Mouse (Mus musculus): ENCODE results near the gene Sf3b2.
"Not testable (repeated sequence)": the region's sequence is repeated elsewhere in the genome, so short reads cannot be mapped to it uniquely, and the experiment has no call there.

Sf3b2 gene

GRCm38 (mm10) chr19:5272801-5273733, 22.2 kb downstream of the Sf3b2 start, which contains the start of gene Pacs1:
Gene Pacs1 (minus strand): TSS chr19:5273119.
- peak; percentile 74 to 87 for DNase-seq (ENCODE audit: low spot score in 2 of 2)

DNA sequence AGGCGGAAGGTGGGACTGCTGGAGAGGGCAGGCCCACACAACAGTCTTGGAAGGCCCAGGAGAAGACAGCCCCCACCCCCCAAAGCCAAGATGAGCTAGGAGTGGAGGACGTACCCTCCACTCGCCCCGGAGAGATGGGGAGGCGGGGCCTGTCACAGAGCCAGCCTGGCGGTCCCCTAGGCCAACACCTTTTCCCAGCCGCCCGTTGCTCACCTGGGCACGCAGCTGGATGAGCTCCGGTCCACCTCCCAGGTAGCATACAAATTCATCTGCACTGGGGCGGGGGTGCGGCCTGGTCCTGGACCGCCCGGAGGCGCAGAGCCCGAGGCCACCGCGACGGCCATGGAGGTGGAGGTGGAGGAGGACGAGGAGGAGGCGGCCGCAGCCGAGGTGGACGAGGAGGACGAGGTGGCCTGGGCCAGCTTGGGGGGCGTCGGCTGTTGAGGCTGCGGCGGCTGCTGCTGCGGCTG, 22.9 kb downstream of the Sf3b2 start:
- peak; percentile 44 to 53 for DNase-seq (ENCODE audit: low spot score in 2 of 2)

GRCm38 (mm10) chr19:5271430-5271829, 23.8 kb downstream of the Sf3b2 start:
- no peak for DNase-seq (ENCODE audit: low spot score in 2 of 2)

DNA sequence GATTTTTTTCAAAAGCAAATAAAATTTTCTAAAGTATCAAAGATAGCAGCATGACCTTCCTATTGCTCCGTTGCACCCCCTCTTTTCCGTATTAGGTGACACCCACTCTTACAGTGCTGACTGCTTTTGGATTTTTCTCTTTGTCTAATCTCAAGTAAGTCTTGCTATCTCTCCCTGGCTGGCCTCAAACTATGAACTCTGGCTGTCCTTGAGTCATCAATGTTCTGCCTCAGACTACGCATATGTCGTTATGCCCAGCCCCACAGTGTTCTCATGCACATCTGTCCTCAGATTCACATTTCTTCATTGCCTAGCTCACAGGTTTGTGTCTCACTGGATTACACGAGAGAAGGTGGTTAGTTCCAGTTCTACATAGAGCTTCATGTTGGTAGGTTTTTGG, 25.9 kb downstream of the Sf3b2 start:
- DNase-seq (ENCODE audit: low spot score in 2 of 2), result no peak

- DNase-seq (ENCODE audit: low spot score in 2 of 2), result no peak
Measured at GRCm38 (mm10) chr19:5268875-5269274, 26.4 kb downstream of the Sf3b2 start.

GRCm38 (mm10) chr19:5268017-5268416, 27.2 kb downstream of the Sf3b2 start:
- DNase-seq (ENCODE audit: low spot score in 2 of 2), result no peak

DNA sequence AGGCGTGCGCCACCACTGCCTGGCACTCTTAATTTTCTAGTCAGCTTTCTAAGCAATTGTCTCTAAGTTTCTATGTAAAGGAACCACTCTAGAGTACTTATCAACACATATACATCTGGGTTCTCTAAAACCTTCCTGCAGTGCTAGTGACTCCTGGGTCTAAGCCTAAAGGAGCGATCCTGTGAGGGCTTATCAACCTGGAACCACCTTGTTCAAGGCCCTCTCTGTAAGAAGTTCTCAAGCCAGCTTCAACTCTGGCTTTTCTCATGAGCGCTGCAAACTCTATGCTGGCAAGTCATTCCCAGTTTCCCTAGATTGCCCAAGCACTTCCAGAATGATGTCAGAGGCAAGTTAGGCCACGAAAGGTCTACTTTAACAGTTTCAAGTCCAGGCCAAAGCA, 28.2 kb downstream of the Sf3b2 start:
- no peak for DNase-seq (ENCODE audit: low spot score in 2 of 2)

DNA sequence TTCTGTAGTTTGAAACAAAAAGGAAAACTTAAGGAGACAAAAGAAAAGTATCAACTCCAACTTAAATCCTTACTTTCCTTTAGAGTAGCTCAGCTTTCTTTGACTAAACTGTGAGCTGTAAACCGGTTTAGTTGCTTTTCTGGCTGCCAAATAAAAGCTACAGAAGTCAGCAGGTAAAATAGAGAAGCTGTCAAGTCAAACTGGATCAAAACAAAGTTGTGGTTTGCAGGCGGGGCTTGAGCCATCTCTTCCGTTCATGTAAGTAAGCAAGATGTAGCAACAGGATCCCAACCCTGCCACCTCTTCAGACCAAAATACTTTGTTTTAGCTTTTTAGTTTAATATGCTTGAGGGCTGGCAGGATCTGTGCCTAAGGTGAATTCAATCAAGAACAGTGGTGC, 38.1 kb downstream of the Sf3b2 start:
- DNase-seq (ENCODE audit: low spot score in 2 of 2), result no peak

GRCm38 (mm10) chr19:5236981-5237380, 58.3 kb downstream of the Sf3b2 start:
- not testable (repeated sequence) for DNase-seq (ENCODE audit: low spot score in 2 of 2)

GRCm38 (mm10) chr19:5232696-5233095, 62.6 kb downstream of the Sf3b2 start:
- no peak for DNase-seq (ENCODE audit: low spot score in 2 of 2)

GRCm38 (mm10) chr19:5230110-5230509, 65.1 kb downstream of the Sf3b2 start:
- no peak for DNase-seq (ENCODE audit: low spot score in 2 of 2)

- no peak for DNase-seq (ENCODE audit: low spot score in 2 of 2)
Measured at GRCm38 (mm10) chr19:5224624-5225023, 70.6 kb downstream of the Sf3b2 start.

- no peak for DNase-seq (ENCODE audit: low spot score in 2 of 2)
Measured at GRCm38 (mm10) chr19:5224077-5224476, 71.2 kb downstream of the Sf3b2 start.
